Mouse (Mus musculus) kidney, postnatal 0 days (tissue): ENCODE measurements around the gene Gm35315. TPM values are rescaled to one million over a fixed set of nuclear protein-coding genes. Genes with fewer than 3 reads are reported as not detected.

Experiments
- ATAC-seq: fragments of 200-750 bp; cut with Nextera tagmentation; replicated peaks from 2 replicates; pipeline ENCODE4 v1.8.0; 2017; ENCODE audit warnings: low read depth, moderate number of reproducible peaks, moderate TSS enrichment, moderate library complexity; ENCODE audit not compliant: low FRiP score
- DNase-seq: peaks from one replicate; pipeline ENCODE4 v3.0.0-alpha.2; 2016; ENCODE audit warnings: low spot score
- H3K27ac ChIP-seq: fragments of 300-500 bp; sonication (generic); 2 replicates; pipeline ENCODE4 v1.5.1; 2014; ENCODE audit warnings: mild to moderate bottlenecking
- H3K27me3 ChIP-seq: fragments of 300-500 bp; sonication (generic); 2 replicates; pipeline ENCODE4 v1.6.1; 2014; ENCODE audit warnings: low read length, mixed read lengths; ENCODE audit not compliant: insufficient read depth
- H3K36me3 ChIP-seq: fragments of 300-500 bp; sonication (generic); 2 replicates; pipeline ENCODE4 v1.6.1; 2014; ENCODE audit warnings: low read length, mixed read lengths; ENCODE audit not compliant: insufficient read depth
- H3K4me1 ChIP-seq: fragments of 300-500 bp; sonication (generic); replicated peaks from 2 replicates; pipeline ENCODE4 v1.6.1; 2014; ENCODE audit warnings: antibody characterized with exemption, low read length, mixed read lengths; ENCODE audit not compliant: insufficient read depth
- H3K4me2 ChIP-seq: fragments of 300-500 bp; sonication (generic); 2 replicates; pipeline ENCODE4 v1.6.1; 2014; ENCODE audit warnings: mild to moderate bottlenecking, low read length, moderate library complexity, mixed read lengths
- H3K4me3 ChIP-seq: fragments of 300-500 bp; sonication (generic); replicated peaks from 2 replicates; pipeline ENCODE4 v1.5.1; 2014; ENCODE audit warnings: low read depth, low read length
- H3K9ac ChIP-seq: fragments of 300-500 bp; sonication (generic); 2 replicates; pipeline ENCODE4 v1.6.1; 2014; ENCODE audit warnings: low read depth, low read length
- H3K9me3 ChIP-seq: fragments of 300-500 bp; sonication (generic); replicated peaks from 2 replicates; pipeline ENCODE4 v1.6.1; 2016; ENCODE audit warnings: low read length, inconsistent platforms, mixed read lengths
- CTCF ChIP-seq: IDR thresholded peaks from 2 replicates; pipeline ENCODE4 v1.5.1; 2016; ENCODE audit warnings: antibody characterized with exemption, low read depth, mild to moderate bottlenecking, moderate library complexity
- WGBS: fragments of 180-500 bp; shearing (Covaris S2); extraction: QIAGEN DNeasy Blood & Tissue Kit; methylation state at CpG from one replicate; pipeline ENCODE4 v1.1.7; 2014; 5-methylcytosine and 5-hydroxymethylcytosine counted together
- polyA plus RNA-seq: library from polyadenylated mRNA; unstranded; fragments of >200 nt; fragmentation: Nextera tagmentation; extraction: Ambion mirVana; gene quantifications from 2 replicates; pipeline ENCODE4 v1.2.1, GENCODE M21; 2015

The Gm35315 gene
- polyA plus RNA-seq, 1 experiment from 2014 or later, result 0.91 TPM

GRCm38 (mm10) chr5:110106901-110107564 lies 12.8 kb upstream of the Gm35315 start:
- no peaks in the 10 kb centered on the region for H3K27me3 ChIP-seq
- TF ChIP-seq CTCF, result no peak
- ATAC-seq (peak; percentile 52), DNase-seq (no peak)
- peak overlapping the region; percentile 76 for H3K4me3 ChIP-seq
- H3K4me1 ChIP-seq, result 0 out of 2 replicates have a peak, but pooled peaks cover 4% of the 10 kb centered on the region
- H3K4me2 ChIP-seq, result peak overlapping the region; percentile 84
- peaks cover 30% of the 10 kb centered on the region for H3K36me3 ChIP-seq
- peak overlapping the region; percentile 93 for H3K9ac ChIP-seq
- no peaks in the 10 kb centered on the region for H3K9me3 ChIP-seq
- peak overlapping the region; percentile 99 for H3K27ac ChIP-seq
- WGBS, result 16% methylated on average over 37 of the region's 41 CpGs

- Histone ChIP-seq H3K4me2 (peak overlapping the region; percentile 84), H3K27ac (no peak overlapping the region), H3K9ac (peak overlapping the region; percentile 93; the same call in 1 of the 2 replicates), H3K27me3 (no peaks in the 10 kb centered on the region), H3K9me3 (no peaks in the 10 kb centered on the region), H3K36me3 (peaks cover 30% of the 10 kb centered on the region), H3K4me1 (0 out of 2 replicates have a peak, but pooled peaks cover 11% of the 10 kb centered on the region), H3K4me3 (peak overlapping the region; percentile 76)
- TF ChIP-seq CTCF, result no peak
- DNase-seq, result no peak
- no peak for ATAC-seq
- 95% methylated on average over 26 of the region's 26 CpGs for WGBS
Observed at GRCm38 (mm10) chr5:110106140-110106871, 12.1 kb upstream of the Gm35315 start.

GRCm38 (mm10) chr5:110104616-110105380 lies 10.6 kb upstream of the Gm35315 start:
- no peak for ATAC-seq
- Histone ChIP-seq H3K9me3 (no peaks in the 10 kb centered on the region), H3K4me1 (peaks cover 11% of the 10 kb centered on the region; the same call in 1 of the 2 replicates), H3K4me2 (no peak overlapping the region), H3K27me3 (no peaks in the 10 kb centered on the region), H3K27ac (no peak overlapping the region), H3K9ac (no peak overlapping the region), H3K4me3 (no peak overlapping the region), H3K36me3 (peaks cover 30% of the 10 kb centered on the region)
- DNase-seq, result no peak
- 96% methylated on average over 36 of the region's 36 CpGs for WGBS
- no peak for TF ChIP-seq CTCF

- H3K4me3 ChIP-seq, result no peak overlapping the region
- WGBS, result 97% methylated on average over 27 of the region's 27 CpGs
- no peak for DNase-seq
- no peak for ATAC-seq
- no peak for TF ChIP-seq CTCF
- no peak overlapping the region for H3K27ac ChIP-seq
- no peak overlapping the region for H3K4me2 ChIP-seq
- no peaks in the 10 kb centered on the region for H3K27me3 ChIP-seq
- H3K9me3 ChIP-seq, result no peaks in the 10 kb centered on the region
- H3K9ac ChIP-seq, result no peak overlapping the region
- peaks cover 11% of the 10 kb centered on the region; the same call in 1 of the 2 replicates for H3K4me1 ChIP-seq
- H3K36me3 ChIP-seq, result peaks cover 30% of the 10 kb centered on the region
Observed at GRCm38 (mm10) chr5:110103901-110104615, 9.8 kb upstream of the Gm35315 start.

- Histone ChIP-seq H3K27ac (no peak overlapping the region), H3K4me2 (no peak overlapping the region), H3K36me3 (peaks cover 30% of the 10 kb centered on the region), H3K27me3 (no peaks in the 10 kb centered on the region), H3K4me3 (no peak overlapping the region), H3K4me1 (peaks cover 11% of the 10 kb centered on the region; the same call in 1 of the 2 replicates), H3K9ac (no peak overlapping the region), H3K9me3 (no peaks in the 10 kb centered on the region)
- ATAC-seq (no peak), DNase-seq (no peak)
- 95% methylated on average over 19 of the region's 19 CpGs for WGBS
- TF ChIP-seq CTCF, result no peak
Observed at GRCm38 (mm10) chr5:110102853-110103625, 8.8 kb upstream of the Gm35315 start.
